Mouse (Mus musculus) right cerebral cortex, postnatal 14 days (tissue): ENCODE results near the gene Dhrs7.
A peak's percentile ranks its signal among the peaks of the same experiment; 100 is the strongest.

Experiments used
- DNase-seq: peaks from one replicate; pipeline ENCODE4 v3.0.0; 2022

The Dhrs7 gene

GRCm38 (mm10) chr12:72654698-72655097, 10.0 kb downstream of the Dhrs7 start:
- peak; percentile 73 for DNase-seq

DNA sequence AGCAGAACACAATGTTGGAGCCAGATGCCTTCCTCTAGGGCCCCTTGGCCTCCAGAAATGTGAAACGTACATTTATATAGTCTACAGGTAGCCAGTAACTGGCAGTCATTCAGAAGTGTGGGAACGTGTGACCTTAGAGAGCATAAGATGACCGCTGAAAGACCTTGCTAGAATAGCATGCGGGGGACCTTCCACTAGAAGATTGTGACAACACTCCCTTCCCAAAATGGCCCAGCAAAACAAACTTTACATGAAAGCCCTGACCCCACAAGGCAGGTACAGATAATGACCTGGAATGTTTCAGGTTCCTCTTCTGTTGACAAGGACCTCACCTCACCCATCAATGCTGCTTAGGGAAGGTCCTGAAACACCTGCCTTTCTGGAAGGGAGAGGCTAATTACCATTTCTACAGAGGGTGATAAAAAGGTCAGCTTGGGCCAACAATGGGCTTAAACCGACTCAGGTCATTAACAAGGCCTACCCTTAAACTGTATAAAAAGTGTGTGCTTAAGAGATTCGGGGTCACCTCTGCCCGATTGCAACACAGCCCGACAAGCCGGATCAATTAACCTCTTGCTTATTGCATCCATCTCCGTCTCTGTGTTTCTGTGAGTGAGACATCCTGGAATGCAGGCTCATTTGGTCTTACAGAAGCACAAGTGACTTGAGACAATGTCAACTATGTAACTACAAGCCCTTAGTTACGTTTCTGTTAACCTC, 14.9 kb downstream of the Dhrs7 start, which contains the start of gene Gm4756:
Gene Gm4756, minus strand, starts transcription at position 51 of the 720 bp plus-strand sequence.
- DNase-seq = no peak

DNA sequence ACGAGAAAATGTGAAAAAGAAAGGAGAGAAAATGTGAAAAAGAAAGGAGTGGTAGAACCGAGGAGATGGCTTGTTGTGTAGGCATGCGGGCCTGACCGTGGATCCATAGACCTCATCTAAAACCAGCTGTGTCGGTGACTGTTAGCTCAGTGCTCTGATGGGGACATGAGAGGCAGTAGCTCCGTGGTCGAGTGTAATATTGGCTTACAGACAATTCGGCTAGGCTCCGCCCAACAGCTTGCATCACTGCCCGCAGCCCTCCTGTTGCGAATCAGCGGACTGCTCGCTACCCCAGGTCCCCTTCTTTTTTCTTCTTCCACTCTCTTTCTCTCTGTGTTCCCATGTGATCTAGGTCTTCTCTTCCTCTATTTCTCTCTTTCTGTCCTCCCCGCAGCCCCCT, 15.8 kb downstream of the Dhrs7 start:
- DNase-seq = no peak

- no peak for DNase-seq
Measured at GRCm38 (mm10) chr12:72638025-72638424, 26.7 kb downstream of the Dhrs7 start.

DNA sequence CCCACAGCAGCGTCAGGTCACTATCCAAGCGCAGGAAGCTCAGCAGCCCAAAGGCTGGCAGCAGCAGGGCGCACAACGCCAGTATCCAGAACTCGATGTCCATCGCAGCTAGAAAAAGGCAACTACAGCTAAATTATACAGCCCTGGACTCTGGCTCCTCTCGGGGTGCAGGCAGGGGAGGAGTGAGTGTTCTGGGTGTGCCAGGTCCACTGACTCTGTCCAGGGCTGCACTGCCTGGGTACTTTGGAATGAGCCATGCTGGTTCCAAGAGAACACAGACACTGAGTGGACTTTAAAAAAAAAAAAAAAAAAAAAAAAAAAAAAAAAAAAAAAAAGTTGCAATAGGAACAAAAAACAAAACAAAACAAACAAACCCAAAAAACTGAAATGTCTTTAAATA, 36.0 kb downstream of the Dhrs7 start:
- DNase-seq = no peak

GRCm38 (mm10) chr12:72622853-72623496, 41.7 kb downstream of the Dhrs7 start:
- DNase-seq = no peak

- no peak for DNase-seq
Measured at GRCm38 (mm10) chr12:72621441-72621840, 43.3 kb downstream of the Dhrs7 start.

- DNase-seq = no peak
Measured at GRCm38 (mm10) chr12:72620856-72621255, 43.9 kb downstream of the Dhrs7 start.

DNA sequence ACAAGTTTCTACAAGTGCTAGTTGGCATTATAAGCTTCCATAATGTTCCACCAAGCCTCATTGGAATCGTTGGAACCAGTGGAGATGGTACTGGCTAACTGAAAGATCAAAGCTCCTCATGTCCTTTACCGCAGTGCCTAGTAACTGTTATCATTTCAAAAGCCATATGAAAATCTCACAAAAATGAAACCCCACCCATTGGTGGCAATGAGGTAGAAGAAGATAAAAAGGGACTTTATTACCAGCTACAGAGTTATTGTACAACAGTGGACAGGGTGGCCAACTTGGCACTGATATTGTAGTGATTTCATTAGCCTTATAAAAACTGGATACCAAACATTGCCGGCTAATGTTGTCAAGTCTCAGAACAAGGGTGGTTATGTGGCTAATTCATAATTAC, 52.7 kb downstream of the Dhrs7 start:
- DNase-seq = no peak
